Mouse (Mus musculus) E14TG2a.4 (cell line): ENCODE results near the gene Olfr1174-ps.
A peak's percentile ranks its signal among the peaks of the same experiment; 100 is the strongest.

Experiments
- H3K27me3 ChIP-seq: 2 replicates; pipeline ENCODE4 v1.6.1; 2014; ENCODE audit warnings: low read length, control low read depth; ENCODE audit not compliant: insufficient read depth
- H3K36me3 ChIP-seq: 2 replicates; pipeline ENCODE4 v1.6.1; 2014; ENCODE audit warnings: low read length, control low read depth; ENCODE audit not compliant: insufficient read depth
- H3K4me1 ChIP-seq: replicated peaks from 2 replicates; pipeline ENCODE4 v1.6.1; 2014; ENCODE audit warnings: low read depth, low read length, control low read depth
- H3K4me3 ChIP-seq: replicated peaks from 2 replicates; pipeline ENCODE4 v1.5.1; 2014; ENCODE audit warnings: mild to moderate bottlenecking, low read length
- H3K9me3 ChIP-seq: 2 replicates; pipeline ENCODE4 v1.6.1; 2014; ENCODE audit warnings: low read length, control low read depth
- CTCF ChIP-seq: conservative IDR thresholded peaks from 2 replicates; pipeline ENCODE4 v1.5.1; 2014; ENCODE audit warnings: low read length
- NANOG ChIP-seq: IDR thresholded peaks from 2 replicates; pipeline ENCODE4 v1.6.1; 2014; ENCODE audit warnings: borderline replicate concordance, low read length, mixed read lengths
- POU5F1 ChIP-seq: IDR thresholded peaks from 2 replicates; pipeline ENCODE4 v1.6.1; 2014; ENCODE audit warnings: low read length, borderline replicate concordance

The Olfr1174-ps gene

DNA sequence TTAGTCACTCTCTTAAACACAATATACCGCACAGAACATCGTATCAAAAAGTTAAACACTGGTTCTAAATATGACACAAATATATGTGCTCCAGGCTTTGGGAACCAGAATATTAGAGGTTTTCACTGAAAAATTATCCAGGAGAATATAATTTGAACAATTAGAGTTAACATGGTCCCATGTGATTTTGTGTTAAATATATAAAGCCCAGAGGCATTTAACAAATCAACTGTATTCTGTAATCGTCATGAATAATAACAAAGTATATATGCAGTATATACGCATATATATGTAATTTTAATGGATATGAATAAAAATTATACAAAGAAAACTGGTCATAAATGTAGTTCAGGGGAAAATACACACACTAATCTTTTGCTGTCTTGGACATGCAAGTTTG, at the start of gene Olfr1174-ps:
Olfr1174-ps (minus strand) TSS at position 101 of the 400 bp plus-strand sequence.
- H3K4me3 ChIP-seq: no peak within 1 kb of the TSS
- no peaks in the 10 kb centered on the region for H3K27me3 ChIP-seq
- TF ChIP-seq CTCF: no peak
- TF ChIP-seq POU5F1: no peak
- no peak for TF ChIP-seq NANOG
- no peaks in the 10 kb centered on the region for H3K4me1 ChIP-seq
- no peaks in the 10 kb centered on the region for H3K36me3 ChIP-seq
- H3K9me3 ChIP-seq: peaks cover 9% of the 10 kb centered on the region; the same call in 1 of the 2 replicates

DNA sequence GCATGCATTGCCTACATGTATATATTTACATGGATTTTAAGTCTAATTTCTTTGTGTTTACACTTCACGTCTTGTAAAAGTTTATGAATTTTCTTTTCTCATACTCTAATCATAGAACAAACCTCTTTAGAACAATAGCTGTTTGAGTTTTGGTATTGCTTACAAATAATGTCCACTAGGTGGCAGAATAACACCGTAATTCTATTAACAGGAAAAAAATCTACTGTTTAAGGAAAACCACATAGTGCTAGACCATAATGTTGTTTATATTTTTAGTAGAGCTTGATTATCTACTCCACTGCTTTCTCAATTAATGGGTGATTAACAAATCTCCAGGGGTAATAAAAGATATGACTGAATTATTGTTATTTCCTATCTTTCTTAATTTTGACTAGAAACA, 41.4 kb upstream of the Olfr1174-ps start:
- peaks cover 6% of the 10 kb centered on the region; the same call in 1 of the 2 replicates for H3K9me3 ChIP-seq
- no peaks in the 10 kb centered on the region for H3K27me3 ChIP-seq
- no peak overlapping the region for H3K4me3 ChIP-seq
- H3K4me1 ChIP-seq: no peaks in the 10 kb centered on the region
- H3K36me3 ChIP-seq: no peaks in the 10 kb centered on the region
- TF ChIP-seq NANOG (no peak), CTCF (peak; percentile 58)

- H3K27me3 ChIP-seq: no peaks in the 10 kb centered on the region
- TF ChIP-seq CTCF: no peak
- no peak for TF ChIP-seq POU5F1
- TF ChIP-seq NANOG: no peak
- H3K4me3 ChIP-seq: no peak within 1 kb of the TSS
- no peaks in the 10 kb centered on the region for H3K9me3 ChIP-seq
- no peaks in the 10 kb centered on the region for H3K36me3 ChIP-seq
- H3K4me1 ChIP-seq: no peaks in the 10 kb centered on the region
These were observed 31.5 kb upstream of the Olfr1174-ps start, which contains the start of gene Olfr1177-ps for GRCm38 (mm10) chr2:88346392-88346791. TSS of gene Olfr1177-ps (minus strand) at chr2:88346492.

- H3K27me3 ChIP-seq: no peaks in the 10 kb centered on the region
- H3K36me3 ChIP-seq: no peaks in the 10 kb centered on the region
- no peak for TF ChIP-seq NANOG
- no peak for TF ChIP-seq CTCF
- H3K9me3 ChIP-seq: no peaks in the 10 kb centered on the region
- H3K4me3 ChIP-seq: no peak within 1 kb of the TSS
- H3K4me1 ChIP-seq: no peaks in the 10 kb centered on the region
These were observed 21.5 kb upstream of the Olfr1174-ps start, which contains the start of gene Olfr1176 for GRCm38 (mm10) chr2:88336421-88336820. TSS of gene Olfr1176 (plus strand) at chr2:88336721.

DNA sequence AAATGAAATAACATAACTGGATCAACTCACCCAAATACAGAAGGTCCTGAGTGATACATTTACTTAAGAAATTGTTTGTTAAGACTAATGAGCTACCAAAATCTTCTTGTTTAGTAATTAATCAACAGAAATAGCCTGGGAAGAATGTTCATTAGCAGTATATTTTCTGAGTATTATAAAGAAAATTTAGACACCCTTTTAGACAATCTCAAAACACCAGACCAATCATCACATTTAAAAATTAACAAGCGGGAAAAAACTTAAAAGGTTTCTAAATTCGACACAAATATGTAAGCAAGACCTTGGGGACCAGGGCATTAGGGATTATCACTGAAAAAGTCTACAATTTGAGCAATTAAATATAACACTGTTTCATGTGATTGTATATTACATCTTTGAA, 12.2 kb upstream of the Olfr1174-ps start, which contains the start of gene Olfr1175-ps:
Olfr1175-ps (minus strand) TSS at position 101 of the 400 bp plus-strand sequence.
- H3K36me3 ChIP-seq: no peaks in the 10 kb centered on the region
- no peaks in the 10 kb centered on the region for H3K27me3 ChIP-seq
- TF ChIP-seq POU5F1 (no peak), NANOG (no peak), CTCF (no peak)

GRCm38 (mm10) chr2:88279775-88280174, 35.2 kb downstream of the Olfr1174-ps start, which contains the start of gene Olfr1173:
TSS of gene Olfr1173 (minus strand) at chr2:88279875.
- TF ChIP-seq CTCF (no peak), NANOG (no peak), POU5F1 (no peak)
- H3K4me3 ChIP-seq: no peak within 1 kb of the TSS
- H3K27me3 ChIP-seq: no peaks in the 10 kb centered on the region
- H3K36me3 ChIP-seq: no peaks in the 10 kb centered on the region
- H3K9me3 ChIP-seq: no peaks in the 10 kb centered on the region
- H3K4me1 ChIP-seq: no peaks in the 10 kb centered on the region

More for the DNA sequence above, 12.2 kb upstream of the Olfr1174-ps start, which contains the start of gene Olfr1175-ps:
- H3K9me3 ChIP-seq: no peaks in the 10 kb centered on the region
- H3K4me3 ChIP-seq: no peak within 1 kb of the TSS
- no peaks in the 10 kb centered on the region for H3K4me1 ChIP-seq
